Comparison of ENCODE assay signal across 10 mouse cellular contexts in the genomic region with DNA sequence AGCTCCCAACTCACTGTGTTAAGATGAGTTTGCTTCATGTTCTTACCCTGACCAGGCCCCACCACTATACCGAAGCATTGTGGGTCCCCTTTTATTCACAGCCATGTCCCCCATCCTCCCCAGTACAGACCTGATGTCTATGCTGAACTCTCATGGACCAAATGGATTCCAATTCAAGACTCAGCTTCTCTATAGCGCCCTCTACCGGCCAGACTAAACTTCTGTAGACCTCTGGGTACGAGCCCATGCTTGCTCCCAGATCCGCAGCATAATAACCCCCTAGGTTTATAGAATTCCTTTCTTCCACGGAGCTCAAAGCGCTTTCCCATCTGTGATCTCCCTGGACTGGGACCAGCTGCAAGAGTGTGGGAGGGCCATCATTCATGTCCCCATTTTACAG. TPM values are rescaled to one million over a fixed set of nuclear protein-coding genes. Genes with fewer than 3 reads are reported as not detected.
DNase-seq lines count a peak whose midpoint lies in the region; TF ChIP-seq lines count a peak whose summit lies in the region.
"Had no signal": no experiment of that assay in that cellular context is flagged by ENCODE, and none has a peak within 500 bp of the region (broad histone marks: within the 10 kb centered on the region; RNA-seq: fewer than 3 reads in every experiment).

No protein-coding gene starts in this region.

- H3K4me3 ChIP-seq in lung, adult 2 months (replicated peaks; ENCODE audit: extremely low read depth, low read depth, low read length) = no peak overlapping the region
- H3K4me3 ChIP-seq: heart, embryonic 15.5 days had no signal

- DNase-seq in cerebellum, postnatal 10 days = peak; percentile 47 to 62
- no peak for DNase-seq in cerebellum, adult 9-10 months
- DNase-seq in lung, adult 2 months = peak; percentile 38
- no peak for DNase-seq in lung, postnatal 25 days (ENCODE audit: low spot score)
- DNase-seq in c-Kit-positive CD71-positive TER-119-positive erythroid progenitor cells, embryonic 14.5 days (ENCODE audit: low spot score) = peak; percentile 42
- peak; percentile 60 for DNase-seq in naive thymus-derived CD4-positive, alpha-beta T cell, adult 2 months (ENCODE audit: low read depth)
- DNase-seq in urinary bladder, postnatal 10 days (ENCODE audit: low spot score) = no peak
- no peak for DNase-seq in cerebellum, adult 9-11 months

- WGBS in lung, adult 2 months = 44% methylated on average over 7 of the region's 7 CpGs

- TF ChIP-seq CTCF in lung, adult 2 months (IDR thresholded peaks at IDR 0.05; ENCODE audit: insufficient read depth, low read length) = peak; percentile 45

- H3K4me1 ChIP-seq in lung, adult 2 months (ENCODE audit: control insufficient read depth, insufficient read depth, low read length) = no peaks in the 10 kb centered on the region

- TF ChIP-seq POLR2A in lung, adult 2 months (IDR thresholded peaks at IDR 0.05; ENCODE audit: borderline replicate concordance, extremely low read depth, low read depth, low read length) = no peak

RNA-seq across cellular contexts. Expression of gene Fam131c, which starts 7.2 kb away (rescaled TPM):
- polyA plus RNA-seq in lung, adult 2 months (2012; rRNA removed) = 0.70 and 2.1 TPM in 2 replicates
- polyA plus RNA-seq: G1E had no signal

RNA-seq across cellular contexts. Expression of gene Clcnka, which starts 37.7 kb away (rescaled TPM):
- polyA plus RNA-seq in lung, adult 2 months (2012; rRNA removed) = 1.4 TPM in 1 of 2 replicates, not detected in the other
- polyA plus RNA-seq: G1E had no signal

RNA-seq across cellular contexts. Expression of gene Clcnkb, which starts 55.0 kb away (rescaled TPM):
- 0.20 TPM in 1 of 2 replicates, not detected in the other for polyA plus RNA-seq in lung, adult 2 months (2012; rRNA removed)
- polyA plus RNA-seq: G1E had no signal

RNA-seq across cellular contexts. Expression of gene Hspb7, which starts 59.7 kb away (rescaled TPM):
- polyA plus RNA-seq in lung, adult 2 months (2012; rRNA removed) = 19.6 and 29.1 TPM in 2 replicates
- polyA plus RNA-seq: G1E had no signal

RNA-seq across cellular contexts. Expression of gene Epha2, which starts 59.8 kb away (rescaled TPM):
- polyA plus RNA-seq in lung, adult 2 months (2012; rRNA removed) = 54.0 and 68.8 TPM in 2 replicates
- polyA plus RNA-seq: G1E had no signal

Comparison
In these comparisons a context has a peak if more than half of its experiments do, and no peak if none do; other contexts are left out.
1. DNase-seq: peak in cerebellum, postnatal 10 days (2 of 2), lung, adult 2 months (single experiment), c-Kit-positive CD71-positive TER-119-positive erythroid progenitor cells, embryonic 14.5 days (single experiment) and naive thymus-derived CD4-positive, alpha-beta T cell, adult 2 months (single experiment); none in cerebellum, adult 9-10 months (single experiment), lung, postnatal 25 days (single experiment), urinary bladder, postnatal 10 days (single experiment) and cerebellum, adult 9-11 months (single experiment).